ENCODE assay signal across 13 mouse cellular contexts in the genomic region with DNA sequence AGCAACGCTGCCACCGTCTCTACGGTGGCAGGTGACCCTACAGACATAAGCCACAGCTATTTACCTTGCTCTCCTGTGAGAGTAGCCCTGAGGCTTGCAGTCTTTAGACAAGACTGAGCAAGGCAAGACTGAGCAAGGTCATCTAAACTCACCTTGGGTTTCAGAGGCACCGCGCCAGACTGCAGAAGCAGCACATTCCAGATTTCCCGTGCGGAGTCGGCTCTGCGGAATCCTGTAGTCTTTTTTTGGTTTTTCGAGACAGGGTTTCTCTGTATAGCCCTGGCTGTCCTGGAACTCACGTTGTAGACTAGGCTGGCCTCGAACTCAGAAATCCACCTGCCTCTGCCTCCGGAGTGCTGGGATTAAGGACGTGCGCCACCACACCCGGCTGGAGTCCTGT.
"Had no signal": no experiment of that assay in that cellular context is flagged by ENCODE, and none has a peak within 500 bp of the region (broad histone marks: within the 10 kb centered on the region; RNA-seq: fewer than 3 reads in every experiment).

No protein-coding gene starts in this region.

- H3K27me3 ChIP-seq: limb, embryonic 15.5 days; midbrain, embryonic 15.5 days; stomach, embryonic 15.5 days had no signal

- H3K4me1 ChIP-seq: intestine, embryonic 15.5 days; limb, embryonic 15.5 days; liver, embryonic 12.5 days; stomach, embryonic 15.5 days had no signal

- H3K4me3 ChIP-seq: intestine, embryonic 15.5 days; left cerebral cortex, adult 2 months; limb, embryonic 15.5 days; liver, embryonic 12.5 days; midbrain, embryonic 15.5 days; stomach, embryonic 15.5 days had no signal

- H3K9me3 ChIP-seq: intestine, embryonic 15.5 days; limb, embryonic 15.5 days; liver, embryonic 12.5 days; midbrain, embryonic 15.5 days; stomach, embryonic 15.5 days had no signal

- H3K4me2 ChIP-seq: intestine, embryonic 15.5 days; limb, embryonic 15.5 days; liver, embryonic 12.5 days; lung, embryonic 14.5 days; midbrain, embryonic 11.5 days; midbrain, embryonic 15.5 days; stomach, embryonic 15.5 days had no signal

- H3K9ac ChIP-seq: intestine, embryonic 15.5 days; limb, embryonic 15.5 days; liver, embryonic 12.5 days; lung, embryonic 14.5 days; midbrain, embryonic 15.5 days; stomach, embryonic 15.5 days had no signal

- H3K27ac ChIP-seq: intestine, embryonic 15.5 days; left cerebral cortex, adult 2 months; limb, embryonic 15.5 days; liver, embryonic 12.5 days; midbrain, embryonic 15.5 days; stomach, embryonic 15.5 days had no signal

- H3K36me3 ChIP-seq: intestine, embryonic 15.5 days; limb, embryonic 15.5 days; liver, embryonic 12.5 days; midbrain, embryonic 15.5 days; stomach, embryonic 15.5 days had no signal

- DNase-seq: lung, embryonic 14.5 days; lung, postnatal 10 days; lung, postnatal 4 days; right cerebral cortex, postnatal 14 days; thymus, adult 2 months; thymus, postnatal 25 days had no signal

- ATAC-seq: intestine, embryonic 15.5 days; liver, embryonic 12.5 days; midbrain, embryonic 15.5 days had no signal
